12 mouse cellular contexts compared by ENCODE assay signal in genomic region chr6:134332718-134333432, GRCm38 (mm10).
DNase-seq lines count a peak whose midpoint lies in the region.
"Had no signal": no experiment of that assay in that cellular context is flagged by ENCODE, and none has a peak within 500 bp of the region (broad histone marks: within the 10 kb centered on the region; RNA-seq: fewer than 3 reads in every experiment).

No protein-coding gene starts in this region.

- no peaks in the 10 kb centered on the region for H3K36me3 ChIP-seq in megakaryocyte, embryonic 14.5 days (replicated peaks; ENCODE audit: low read length)
- H3K36me3 ChIP-seq: forebrain, embryonic 12.5 days; kidney, embryonic 15.5 days; neural tube, embryonic 13.5 days had no signal

- DNase-seq in heart, adult 18-20 months, result peak; percentile 13 to 21
- no peak for DNase-seq in heart, postnatal 25 days (ENCODE audit: low spot score)
- peak; percentile 35 to 40 for DNase-seq in B cell, adult 2 months
- DNase-seq in heart, postnatal 36 days, result peak; percentile 7 to 11
- no peak for DNase-seq in layer of hippocampus, adult 9-10 months (ENCODE audit: low spot score)
- DNase-seq in cerebellum, adult 18-20 months, result no peak
- no peak for DNase-seq in gastrocnemius, adult 18-20 months (ENCODE audit: low spot score)

- peaks cover 18% of the 10 kb centered on the region for H3K27me3 ChIP-seq in megakaryocyte, embryonic 14.5 days (replicated peaks)
- H3K27me3 ChIP-seq: forebrain, embryonic 12.5 days; kidney, embryonic 15.5 days; neural tube, embryonic 13.5 days had no signal

- intact Hi-C loops in heart, postnatal 25 days (cut with DNase I), result no loop called here
- intact Hi-C loops in heart, postnatal 36 days (cut with DNase I), result no loop called here

- H3K4me1 ChIP-seq in megakaryocyte, embryonic 14.5 days, result peaks cover 11% of the 10 kb centered on the region
- H3K4me1 ChIP-seq: kidney, embryonic 15.5 days had no signal

- H3K4me3 ChIP-seq in megakaryocyte, embryonic 14.5 days (replicated peaks), result peak overlapping the region; percentile 85
- H3K4me3 ChIP-seq: forebrain, embryonic 12.5 days; heart, adult 2 months; kidney, embryonic 15.5 days; neural tube, embryonic 13.5 days had no signal

- no peaks in the 10 kb centered on the region for H3K9me3 ChIP-seq in megakaryocyte, embryonic 14.5 days
- H3K9me3 ChIP-seq: forebrain, embryonic 12.5 days; kidney, embryonic 15.5 days; neural tube, embryonic 13.5 days had no signal

Comparison
In these comparisons a context has a peak if more than half of its experiments do, and no peak if none do; other contexts are left out.
1. DNase-seq: peak in heart, adult 18-20 months (2 of 2), B cell, adult 2 months (2 of 2) and heart, postnatal 36 days (2 of 2); none in heart, postnatal 25 days (single experiment), layer of hippocampus, adult 9-10 months (single experiment), cerebellum, adult 18-20 months (0 of 2) and gastrocnemius, adult 18-20 months (single experiment).